Mouse (Mus musculus) embryonic fibroblast, embryonic 13.5 days (primary cell): ENCODE measurements around the gene Map2k1.

ENCODE experiments used
- CTCF ChIP-seq: IDR thresholded peaks from 2 replicates; pipeline ENCODE4 v1.5.1; 2011; ENCODE audit warnings: mild to moderate bottlenecking, control low read depth, low read length, moderate library complexity, borderline replicate concordance; ENCODE audit not compliant: insufficient read depth
- POLR2A ChIP-seq: IDR thresholded peaks from 2 replicates; pipeline ENCODE4 v1.6.1; 2011; ENCODE audit warnings: low read depth, mild to moderate bottlenecking, control low read depth, low read length, moderate library complexity

- TF ChIP-seq CTCF (no peak), POLR2A (no peak)
These were observed 57.9 kb downstream of the Map2k1 start for GRCm38 (mm10) chr9:64195554-64195953.
